Mouse (Mus musculus) erythroblast, adult 5-6 weeks (primary cell): ENCODE results near the gene Strn3. TPM values are rescaled to one million over a fixed set of nuclear protein-coding genes. Genes with fewer than 3 reads are reported as not detected.
A peak's percentile ranks its signal among the peaks of the same experiment; 100 is the strongest.
"Not testable (repeated sequence)": the region's sequence is repeated elsewhere in the genome, so short reads cannot be mapped to it uniquely, and the experiment has no call there.

Source experiments
- ATAC-seq: replicated peaks from 2 replicates; pipeline ENCODE4 v1.8.0; 2016; ENCODE audit warnings: moderate number of reproducible peaks, mild to moderate bottlenecking, moderate TSS enrichment, inconsistent platforms; ENCODE audit not compliant: poor library complexity, low FRiP score, severe bottlenecking
- total RNA-seq, 2 experiments: library from RNA; stranded (forward) in 1 of 2; stranded (reverse) in 1 of 2; fragments of 150-400 nt in 1 of 2; fragments of 200-764, 138-1000 nt in 1 of 2; gene quantifications; 2 replicates each; pipeline versions ENCODE4 v1.2.3 to v1.2.4; 2015 to 2017; ENCODE audit warnings: low replicate concordance in 2 of 2

Gene Strn3
- total RNA-seq, 2 experiments from 2014 or later = 26.3 to 77.8 TPM

DNA sequence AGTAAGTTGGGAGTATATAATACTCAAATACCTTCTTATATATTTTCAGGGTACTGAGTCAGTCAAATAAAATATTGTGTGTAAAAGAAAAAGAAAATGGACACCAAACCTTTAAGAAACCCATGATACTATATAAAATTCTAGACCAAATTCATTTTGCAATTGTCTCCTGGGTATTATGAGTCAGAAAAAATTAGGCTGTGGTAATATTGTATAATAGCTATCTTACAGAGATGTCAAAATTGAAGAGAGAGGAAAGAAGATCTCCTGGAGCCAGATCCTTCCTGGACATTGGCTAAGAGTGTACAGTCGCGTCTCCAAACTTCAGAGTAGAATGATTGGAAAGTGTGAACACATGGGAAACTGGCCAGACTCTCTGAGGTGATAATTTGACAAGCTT is 4.5 kb upstream of the Strn3 start:
- ATAC-seq = no peak

DNA sequence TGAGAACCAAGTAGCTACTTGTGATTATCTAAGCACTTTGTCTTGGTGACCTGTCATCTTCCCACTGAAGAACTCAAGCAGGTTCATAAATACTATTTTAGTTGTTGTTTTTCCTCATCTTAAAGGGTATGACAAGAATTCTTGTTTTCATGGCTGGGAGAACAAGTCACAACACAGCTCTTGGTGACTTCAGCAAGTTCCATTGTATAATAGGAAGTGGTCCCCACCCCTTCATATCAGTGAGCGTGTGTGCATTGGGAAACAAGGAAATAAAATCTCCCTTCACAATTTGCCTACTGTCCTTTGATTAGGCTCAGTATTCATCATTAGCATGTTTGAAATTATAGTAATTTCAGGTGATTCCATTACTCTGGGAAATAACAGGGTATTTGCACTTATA is 3.3 kb upstream of the Strn3 start:
- no peak for ATAC-seq

DNA sequence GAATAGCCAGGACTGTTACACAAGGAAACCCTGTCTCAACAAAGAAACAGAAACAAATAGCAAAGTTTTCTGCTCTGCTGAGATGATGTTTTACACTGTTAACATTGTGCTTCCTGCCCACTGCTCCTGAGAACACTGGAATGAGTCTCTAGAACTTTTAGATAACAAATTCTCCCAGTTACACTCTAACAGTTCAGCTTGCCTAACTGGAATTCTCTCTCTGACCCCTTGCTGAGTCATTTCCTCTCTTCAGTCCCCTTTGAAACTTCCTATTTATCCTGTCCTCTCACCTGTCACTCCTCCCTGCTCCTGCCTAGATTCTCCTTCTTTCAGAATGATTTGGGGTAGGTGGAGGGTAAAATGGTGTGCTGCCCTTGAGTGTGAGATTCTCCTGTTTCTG is 2.4 kb upstream of the Strn3 start:
- ATAC-seq = no peak

DNA sequence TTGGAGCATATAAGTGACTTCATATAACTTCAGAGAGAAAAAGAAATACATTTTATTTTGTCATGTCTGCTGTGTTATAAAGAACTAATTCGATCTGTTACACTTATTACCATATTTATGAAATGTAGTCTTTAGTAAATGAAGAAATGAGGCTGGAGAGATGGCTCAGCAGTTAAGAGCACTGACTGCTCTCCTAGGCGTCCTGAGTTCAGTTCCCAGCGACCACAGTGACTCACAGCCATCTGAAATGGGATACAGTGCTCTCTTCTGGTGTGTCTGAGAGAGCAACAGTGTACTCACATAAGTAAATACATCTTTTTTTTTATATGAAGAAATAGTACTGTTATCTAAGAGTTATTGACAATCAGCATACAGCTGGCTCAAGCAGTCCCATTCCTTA is 1.7 kb upstream of the Strn3 start:
- ATAC-seq = no peak

DNA sequence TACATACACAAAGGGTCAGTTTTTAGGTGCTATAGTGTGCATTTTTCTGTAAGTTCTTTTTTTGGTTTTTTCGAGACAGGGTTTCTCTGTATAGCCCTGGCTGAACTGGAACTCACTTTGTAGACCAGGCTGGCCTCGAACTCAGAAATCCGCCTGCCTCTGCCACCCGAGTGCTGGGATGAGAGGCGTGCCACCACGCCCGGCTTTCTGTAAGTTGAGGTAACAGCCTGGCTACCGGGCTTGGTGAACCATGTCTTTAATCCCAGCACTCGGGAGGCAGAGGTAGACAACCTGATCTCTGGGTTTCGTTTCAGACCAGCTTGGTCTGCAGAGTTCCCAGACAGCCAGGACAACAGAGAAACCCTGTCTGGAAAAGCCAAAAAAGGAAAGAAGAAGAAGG is 1.2 kb upstream of the Strn3 start:
- ATAC-seq = not testable (repeated sequence)

DNA sequence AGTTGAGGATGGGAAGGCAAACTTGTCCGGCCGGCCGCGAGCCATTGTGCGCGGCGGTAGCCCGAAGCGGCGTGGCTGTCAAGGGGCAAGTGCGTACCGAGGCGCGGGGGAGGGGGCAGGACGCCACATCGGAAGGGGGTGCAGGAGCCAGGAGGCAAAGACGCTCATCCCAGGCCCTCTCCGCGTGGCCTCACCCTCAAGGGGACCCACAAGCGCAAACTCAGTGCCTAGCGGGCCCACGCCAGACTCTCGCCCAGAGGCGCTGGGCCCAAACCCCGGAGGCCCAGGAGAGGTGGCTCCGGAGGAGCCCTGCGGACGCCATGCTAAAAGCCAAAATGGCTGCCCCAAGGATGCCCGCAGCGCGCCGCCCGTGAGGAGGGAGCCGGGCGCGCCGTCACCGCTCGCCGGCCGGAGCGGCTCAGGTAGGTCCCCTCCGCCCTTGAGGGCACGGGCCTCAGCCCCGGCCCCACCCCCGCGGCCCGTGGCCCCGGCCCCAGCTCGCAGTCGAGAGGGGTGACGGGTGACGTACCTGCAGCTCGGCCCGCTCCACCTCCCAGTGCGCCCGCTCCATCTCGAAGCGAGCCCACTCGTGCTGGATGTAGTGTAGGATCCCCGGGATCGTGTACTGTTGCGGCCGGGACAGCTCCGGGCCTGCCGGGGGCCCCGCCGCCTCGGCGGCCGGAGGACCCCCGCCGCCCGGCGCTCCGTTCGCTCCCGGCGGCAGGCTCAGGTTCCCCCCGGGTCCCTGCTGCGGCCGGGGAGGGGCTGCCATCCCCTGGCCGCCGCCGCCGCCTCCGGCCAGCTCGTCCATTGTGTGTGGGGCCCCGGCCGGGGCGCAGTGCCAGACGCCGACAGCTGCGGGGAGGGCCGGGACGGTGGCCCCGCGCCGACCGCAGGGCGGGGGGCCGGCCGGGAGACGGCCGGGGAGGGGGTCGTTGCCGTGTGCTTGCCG is 528 bp downstream of the Strn3 start, which contains the start of gene Ap4s1:
TSS of gene Ap4s1 (plus strand) at position 141 of the 952 bp plus-strand sequence.
- peak; percentile 64 for ATAC-seq

DNA sequence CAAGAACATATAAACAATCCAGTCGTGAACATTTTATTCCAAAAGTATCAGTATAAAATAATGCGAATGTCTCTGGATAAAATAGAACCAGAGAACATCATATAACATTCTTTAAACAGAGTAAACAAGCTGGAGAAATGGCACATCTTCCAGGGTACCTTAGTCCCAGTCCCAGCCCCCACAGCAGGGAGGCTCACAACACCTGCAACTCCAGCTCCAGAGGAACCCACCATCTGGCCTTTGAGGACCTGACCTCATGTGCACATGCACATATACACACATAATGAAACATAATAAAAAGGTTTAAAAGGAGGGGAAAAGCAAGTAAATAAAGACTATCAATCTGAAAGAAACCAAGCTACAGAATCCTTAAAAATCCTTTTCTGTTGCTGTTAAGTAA is 3.2 kb downstream of the Strn3 start:
- ATAC-seq = no peak

DNA sequence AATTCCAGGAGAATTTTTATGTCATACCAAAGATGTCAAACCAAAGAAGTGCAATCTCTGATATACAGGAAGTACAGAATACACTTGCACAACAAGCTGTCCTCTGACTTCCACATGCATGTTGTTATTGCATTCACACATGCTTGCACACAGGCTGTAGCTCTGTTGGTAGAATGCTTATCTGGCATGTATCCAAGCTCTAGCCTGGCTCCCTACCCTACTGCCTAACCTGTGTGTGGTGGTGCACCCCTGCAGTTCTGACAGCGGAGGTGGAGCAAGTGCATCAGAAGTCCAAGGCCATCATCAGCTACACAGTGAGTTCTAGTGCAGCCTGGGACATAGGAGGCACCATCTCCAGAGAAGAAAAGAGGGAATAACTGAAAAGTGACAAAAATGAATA is 12.9 kb downstream of the Strn3 start:
- no peak for ATAC-seq

DNA sequence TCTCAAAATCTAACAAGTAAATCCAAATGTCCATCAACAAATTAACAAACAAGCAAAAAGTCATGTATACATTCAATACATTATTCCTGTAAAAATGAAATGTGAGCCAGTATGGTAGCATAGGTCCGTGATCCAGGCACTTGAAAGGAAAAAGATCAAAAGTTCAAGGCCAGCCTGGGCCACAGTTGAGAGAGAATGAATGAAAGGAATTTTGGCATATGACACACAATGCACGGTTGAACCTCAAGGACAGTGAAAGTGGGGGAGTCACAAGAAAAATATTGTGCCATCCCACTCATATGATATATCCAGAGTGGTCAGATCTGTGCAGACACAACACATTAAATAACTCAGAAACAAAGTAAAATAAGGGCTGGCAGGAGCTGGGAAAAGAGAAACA is 15.3 kb downstream of the Strn3 start:
- ATAC-seq = no peak

DNA sequence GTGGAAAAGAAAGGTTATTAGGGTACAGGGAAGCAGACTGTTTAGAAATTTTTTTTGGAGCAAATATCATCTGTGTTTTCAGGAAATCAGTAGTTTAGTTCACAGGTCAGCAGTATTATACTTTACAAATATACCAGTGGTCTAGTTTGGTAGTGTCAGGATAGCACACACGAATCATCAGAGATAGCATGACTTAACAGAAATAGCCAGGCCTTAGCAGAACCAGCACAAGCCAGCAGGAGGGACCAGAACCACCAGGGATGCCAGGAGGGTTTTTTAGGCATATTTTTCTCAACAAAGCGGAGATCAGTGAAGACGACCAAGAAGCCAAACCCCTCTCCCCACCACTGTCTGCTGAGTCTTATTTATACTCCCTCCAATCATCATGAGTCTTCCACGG is 18.4 kb downstream of the Strn3 start:
- ATAC-seq = peak; percentile 82

DNA sequence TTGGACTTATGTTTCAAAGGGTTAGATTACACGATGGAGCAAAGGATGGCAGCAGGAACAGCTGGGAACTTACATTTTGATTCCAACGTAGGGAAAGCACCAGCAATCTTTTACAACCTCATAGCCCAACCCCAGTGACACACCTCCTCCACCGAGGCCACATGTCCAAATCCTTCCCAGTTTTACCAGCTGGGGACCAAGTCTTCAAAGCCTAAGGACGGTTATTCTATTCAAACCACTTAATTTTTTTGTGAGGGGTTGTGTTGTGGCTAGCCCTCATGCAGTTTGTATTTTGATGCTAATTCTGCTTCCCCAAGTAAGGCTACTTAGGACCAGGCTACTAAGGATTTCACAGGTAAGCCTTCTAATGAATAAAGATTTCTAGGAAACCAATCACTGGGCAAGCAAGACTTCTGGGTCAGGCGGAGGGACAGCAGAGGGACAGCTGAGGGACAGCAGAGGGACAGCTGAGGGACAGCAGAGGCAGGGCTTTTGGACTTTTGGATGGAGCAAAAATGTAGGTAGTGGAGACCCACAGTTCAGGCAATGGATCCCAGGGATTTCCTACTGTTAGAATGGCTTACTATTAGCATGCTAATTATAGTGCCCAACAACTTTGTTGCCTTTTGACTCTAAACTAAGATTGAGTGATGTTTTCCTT is 20.3 kb downstream of the Strn3 start:
- ATAC-seq = no peak

DNA sequence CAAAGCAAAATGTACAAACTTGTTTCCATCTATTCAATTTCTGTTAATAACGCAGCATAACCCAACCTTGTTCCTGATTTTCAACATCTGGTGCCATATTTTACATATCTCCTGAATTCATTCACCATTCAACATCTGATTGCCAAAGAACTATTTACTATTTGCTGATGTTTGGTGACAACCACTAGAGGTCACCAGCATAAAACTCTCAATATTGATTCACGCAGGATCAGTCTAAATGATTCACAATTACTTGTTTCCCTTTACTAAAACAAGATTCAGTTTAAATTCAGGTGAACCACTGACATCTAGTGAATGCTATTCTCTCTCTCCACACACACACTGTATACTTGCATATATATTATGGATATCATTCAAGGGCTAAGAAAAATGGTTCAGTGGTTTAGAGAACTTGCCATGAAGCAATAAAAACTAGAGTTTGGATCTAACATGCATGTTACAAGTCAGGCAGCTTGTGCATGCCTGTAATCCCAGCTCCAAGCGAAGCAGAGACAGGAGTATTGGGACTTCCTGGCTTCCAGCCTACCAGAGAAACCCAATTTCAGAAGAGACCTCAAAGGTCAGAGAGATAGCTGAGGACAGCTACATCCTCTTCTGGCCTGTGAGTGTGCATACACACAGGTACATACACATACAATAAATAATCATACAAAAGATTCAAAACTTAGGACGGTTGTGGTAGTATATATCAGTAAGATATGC is 24.8 kb downstream of the Strn3 start:
- peak; percentile 69 for ATAC-seq

DNA sequence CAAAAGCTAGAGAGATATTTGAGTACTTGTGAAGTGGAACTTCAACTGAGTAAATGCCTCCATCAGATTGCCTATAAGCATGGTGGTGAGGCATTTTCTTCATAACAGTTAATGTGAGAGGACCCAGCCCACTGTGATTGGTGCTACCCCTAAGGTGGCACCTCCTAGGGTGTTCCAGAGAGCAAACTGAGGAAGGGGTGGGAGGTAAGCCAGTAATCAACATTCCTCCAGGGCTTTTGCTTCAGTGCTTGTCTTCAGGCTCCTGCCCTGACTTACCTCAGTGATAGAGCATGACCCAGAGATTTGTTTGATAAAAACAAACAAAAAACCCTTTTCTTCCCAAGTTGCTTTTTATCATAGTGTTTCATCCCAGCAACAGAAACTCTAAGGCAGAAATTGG is 27.8 kb downstream of the Strn3 start:
- no peak for ATAC-seq

DNA sequence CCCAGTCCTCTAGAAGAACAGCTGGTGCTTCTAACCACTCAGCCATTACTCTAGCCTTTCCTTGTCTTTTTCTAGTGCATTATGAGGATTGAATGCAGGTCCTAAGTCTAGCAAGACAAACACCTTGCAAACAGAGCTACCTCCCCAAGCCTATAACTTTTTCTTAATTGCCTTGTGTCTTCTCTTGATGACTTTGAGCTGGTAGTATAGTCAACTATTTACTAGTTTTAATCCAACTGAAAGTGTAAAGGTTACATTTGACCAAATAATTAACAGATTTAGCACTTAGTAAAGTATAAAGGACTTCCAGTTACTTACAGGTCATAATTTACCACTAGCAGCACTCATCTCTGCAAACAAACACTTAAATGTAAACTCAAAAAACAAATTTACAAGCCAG is 28.7 kb downstream of the Strn3 start:
- ATAC-seq = no peak

DNA sequence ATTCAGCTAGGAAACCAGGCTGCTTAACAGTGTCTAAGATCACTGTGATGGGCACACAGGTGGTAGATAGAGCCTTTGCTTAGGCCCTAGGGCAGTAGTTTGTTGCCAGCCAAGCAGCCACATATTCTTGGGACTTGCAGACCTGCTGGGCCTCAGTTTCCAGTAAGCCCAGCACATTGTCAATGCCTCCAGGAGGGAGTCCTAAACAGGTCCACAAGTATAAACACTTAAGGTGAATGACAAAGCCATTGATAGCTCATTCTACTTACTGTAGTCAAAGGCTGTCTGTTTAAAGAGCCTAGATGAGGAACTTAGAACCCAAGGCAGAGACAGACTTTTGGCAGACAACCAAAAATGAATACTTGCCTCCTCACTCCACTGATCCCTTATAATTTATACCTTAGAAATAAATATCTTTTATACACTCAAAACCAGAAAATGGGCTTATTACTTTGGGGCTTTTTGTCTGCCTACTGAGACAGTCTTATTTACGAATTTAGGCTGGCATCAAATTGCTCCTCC is 35.7 kb downstream of the Strn3 start:
- no peak for ATAC-seq

DNA sequence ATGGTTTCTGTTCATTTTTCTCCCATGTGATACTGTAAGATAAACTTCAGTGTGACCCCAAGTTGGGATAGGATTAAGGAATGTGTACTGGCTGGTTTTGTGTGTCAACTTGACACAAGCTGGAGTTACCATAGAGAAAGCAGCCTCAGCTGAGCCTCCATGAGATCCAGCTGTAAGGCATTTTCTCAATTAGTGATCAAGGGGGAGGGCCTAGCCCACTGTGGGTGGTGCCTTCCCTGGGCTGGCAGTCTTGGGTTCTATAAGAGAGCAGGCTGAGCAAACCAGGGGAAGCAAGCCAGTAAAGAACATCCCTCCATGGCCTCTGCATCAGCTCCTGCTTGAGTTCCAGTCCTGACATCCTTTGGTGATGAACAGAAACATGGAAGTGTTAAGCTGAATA is 42.3 kb downstream of the Strn3 start:
- ATAC-seq = not testable (repeated sequence)

DNA sequence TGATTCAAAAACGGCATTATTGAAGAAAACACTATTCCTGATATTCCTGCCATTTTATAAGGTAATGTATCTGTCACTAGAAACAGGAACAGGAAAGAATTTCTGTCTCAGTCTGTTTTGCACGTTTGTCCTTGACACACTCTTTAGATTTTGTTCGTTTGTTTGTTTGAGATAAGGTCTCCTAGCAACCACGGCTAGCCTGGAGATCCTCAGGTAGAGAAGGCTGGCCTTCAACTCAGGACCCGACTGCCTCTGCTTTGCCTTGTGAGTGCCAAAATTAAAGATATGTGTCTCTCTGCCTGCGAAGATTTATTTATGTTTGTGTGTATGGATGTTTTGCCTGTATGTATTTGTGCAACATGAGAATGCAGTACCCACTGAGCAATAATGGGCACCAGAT is 49.8 kb downstream of the Strn3 start:
- ATAC-seq = no peak; the same call in 1 of the 2 replicates

DNA sequence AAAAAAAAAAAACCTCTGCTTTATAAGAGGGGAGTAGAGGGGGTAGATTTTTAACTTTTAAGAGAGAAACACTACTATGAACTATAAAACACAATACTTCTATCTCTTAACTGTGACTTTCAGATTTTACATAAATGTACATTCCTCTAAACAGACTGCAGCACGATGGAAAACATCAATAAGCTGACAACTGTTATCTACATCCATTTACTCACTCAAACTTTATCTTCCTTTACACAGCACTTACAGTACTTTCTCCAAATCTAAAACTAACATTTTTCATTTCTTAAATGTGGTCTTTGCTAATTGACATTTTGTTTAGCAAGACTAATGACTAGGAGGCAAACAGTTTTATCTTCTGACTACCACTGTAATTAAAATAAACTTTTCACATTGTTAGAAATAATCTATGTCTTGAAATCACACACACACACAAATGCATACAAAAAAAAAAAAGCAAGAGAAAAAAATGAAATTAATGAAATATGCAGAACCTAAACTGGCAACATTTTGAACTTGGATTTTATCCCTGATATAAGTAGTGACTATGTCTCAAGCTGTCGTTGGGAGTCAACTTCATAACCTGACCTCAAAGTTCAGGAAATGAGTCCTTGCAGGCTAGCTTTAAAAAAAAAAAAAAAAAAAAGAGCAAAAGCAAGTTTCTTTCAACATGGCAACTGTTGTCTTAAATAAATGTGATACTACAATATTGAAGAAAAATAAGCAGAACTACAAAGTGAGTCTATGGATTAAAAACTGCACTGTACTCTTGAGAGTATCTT is 54.8 kb downstream of the Strn3 start:
- no peak for ATAC-seq

DNA sequence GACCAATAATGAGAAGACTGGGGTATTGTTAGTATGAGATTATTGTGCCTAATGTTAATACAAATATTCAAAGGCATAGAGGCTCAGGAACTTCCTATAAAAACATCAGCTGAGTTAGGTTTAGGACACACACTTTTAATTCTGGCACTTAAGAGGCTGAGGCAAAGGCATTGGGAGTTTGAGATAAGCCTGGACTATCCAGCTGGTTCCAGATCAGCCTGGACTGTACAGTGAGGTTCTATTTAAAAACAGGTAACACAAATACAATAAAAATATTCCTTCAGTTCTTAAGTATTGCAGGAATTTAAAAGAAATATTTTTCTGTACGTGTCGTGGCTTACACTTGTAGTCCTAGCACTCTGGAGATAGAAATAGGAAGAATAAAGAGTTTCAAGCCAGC is 55.4 kb downstream of the Strn3 start:
- no peak for ATAC-seq

DNA sequence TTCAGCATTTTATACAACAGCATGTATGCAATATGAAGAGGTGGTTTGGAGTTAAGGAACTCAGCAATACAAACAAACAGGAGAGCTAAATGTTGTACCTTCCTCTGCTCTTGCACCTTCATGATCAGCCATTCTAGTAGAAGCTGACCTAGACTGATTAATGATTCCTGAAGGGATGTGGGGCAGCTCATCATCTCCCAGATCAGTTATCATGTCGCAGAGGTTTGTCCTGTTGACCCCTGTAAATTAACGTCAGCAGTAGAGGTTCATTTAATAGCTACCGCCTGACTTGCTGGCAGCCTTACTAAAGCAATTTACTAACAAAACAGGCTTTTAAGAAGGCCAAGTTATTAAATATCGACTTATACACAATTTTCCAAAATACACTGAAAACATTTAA is 58.2 kb downstream of the Strn3 start:
- no peak for ATAC-seq
